Mouse (Mus musculus) naive thymus-derived CD4-positive, alpha-beta T cell, adult 2 months (primary cell): ENCODE measurements around the gene Kcnj6.
"Not testable (repeated sequence)": the region's sequence is repeated elsewhere in the genome, so short reads cannot be mapped to it uniquely, and the experiment has no call there.

Source experiments
- DNase-seq: peaks from one replicate; pipeline ENCODE4 v3.0.0-alpha.2; 2011; ENCODE audit warnings: low read depth

Gene Kcnj6

DNA sequence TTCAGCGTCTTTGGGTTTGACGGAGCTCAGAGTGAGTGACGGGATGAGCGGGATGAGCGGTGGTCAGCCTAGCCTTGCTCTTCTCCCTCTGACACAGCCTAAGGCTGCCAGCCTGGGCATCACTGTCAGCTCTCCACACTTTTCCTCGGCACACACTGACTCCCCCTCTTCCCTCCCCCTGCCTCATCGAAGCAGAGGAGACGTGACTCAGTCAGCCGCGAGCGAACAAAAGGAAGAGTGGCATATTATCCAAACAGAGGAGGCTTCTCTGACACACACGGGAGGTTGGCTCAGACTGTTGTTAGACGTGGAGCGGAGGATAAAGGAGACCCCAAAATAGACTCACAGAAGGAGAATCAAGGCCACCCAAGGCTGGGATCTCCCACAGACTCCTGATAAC lies 147.1 kb downstream of the Kcnj6 start:
- no peak for DNase-seq

DNA sequence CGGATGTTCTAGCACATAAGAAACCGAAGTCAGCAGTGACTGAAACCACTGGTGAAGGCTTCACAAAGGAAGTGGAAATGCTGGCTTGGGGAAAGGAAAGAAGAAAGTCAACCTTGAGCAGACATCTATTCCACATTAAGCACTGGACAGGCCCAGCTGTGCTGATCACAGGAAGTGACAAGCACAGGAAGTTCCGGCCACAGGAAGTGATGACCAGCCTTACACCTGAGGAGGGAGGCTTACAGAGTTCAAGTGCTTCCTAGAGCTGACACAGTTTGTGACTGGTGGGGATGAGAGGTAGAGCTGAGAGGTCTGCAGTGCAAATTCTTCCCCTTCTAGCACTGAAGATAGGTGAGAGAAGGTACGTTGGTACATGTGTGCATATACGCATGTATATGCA lies 151.5 kb downstream of the Kcnj6 start:
- DNase-seq: no peak

DNA sequence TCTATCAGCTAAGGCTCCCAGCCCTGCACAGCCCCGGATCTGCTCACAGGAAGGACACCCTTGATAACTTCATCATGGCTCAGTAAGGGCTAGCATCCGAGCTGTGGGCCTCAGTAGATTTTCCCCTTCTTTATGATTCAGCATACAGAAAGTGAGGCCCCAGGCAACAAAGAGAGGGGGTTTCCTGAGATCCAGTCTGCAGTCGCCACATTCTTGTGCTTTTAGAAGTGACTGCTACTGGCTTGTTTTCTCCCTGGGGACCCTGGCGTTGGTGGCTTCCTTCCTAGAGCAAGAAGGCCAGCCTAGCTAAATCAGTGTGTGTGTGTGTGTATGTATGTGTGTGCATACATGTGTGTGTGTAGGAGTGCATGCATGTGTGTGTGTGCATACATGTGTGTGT lies 152.7 kb downstream of the Kcnj6 start:
- DNase-seq: no peak

GRCm38 (mm10) chr16:94839398-94839797 lies 158.1 kb downstream of the Kcnj6 start:
- DNase-seq: no peak

DNA sequence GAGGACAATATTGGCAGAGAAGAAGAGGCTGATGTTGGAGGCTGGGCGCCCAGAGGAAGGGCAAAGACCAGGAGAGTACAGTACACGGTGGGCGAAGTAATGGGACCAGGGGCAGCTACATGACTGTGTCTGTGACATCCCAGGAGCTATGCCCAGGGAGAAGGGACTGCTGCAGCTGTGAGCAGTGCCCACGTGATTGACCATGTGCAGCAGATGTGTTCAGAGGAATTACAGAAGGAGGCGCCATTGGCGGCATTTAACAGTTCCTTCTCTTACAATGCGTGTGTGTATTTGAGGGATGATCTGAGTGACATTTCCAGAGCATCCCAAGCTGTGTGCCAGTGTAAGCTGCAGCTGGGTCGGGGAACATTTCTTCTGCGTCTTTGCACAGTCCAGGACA lies 159.6 kb downstream of the Kcnj6 start:
- no peak for DNase-seq

DNA sequence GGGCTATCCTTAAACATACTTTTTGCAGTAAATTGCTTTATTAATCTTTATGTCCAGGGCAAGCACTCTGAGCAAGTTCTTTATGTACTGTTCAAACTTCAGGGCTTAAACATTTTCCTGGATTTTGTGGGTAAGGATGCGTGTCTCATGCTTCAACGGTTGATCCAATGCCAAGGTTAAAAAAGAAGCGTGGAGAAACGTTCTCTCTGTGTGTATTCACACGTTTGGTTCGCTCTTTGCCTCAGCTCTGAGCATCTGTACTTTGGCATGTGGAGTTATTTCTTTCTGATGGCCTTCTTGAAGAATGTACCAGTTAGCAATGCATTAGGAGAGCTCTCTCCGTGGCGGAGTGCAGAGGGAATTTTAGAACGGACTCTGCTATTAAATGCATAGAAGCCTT lies 163.0 kb downstream of the Kcnj6 start:
- no peak for DNase-seq

- no peak for DNase-seq
Observed at GRCm38 (mm10) chr16:94828166-94828565, 169.3 kb downstream of the Kcnj6 start.

DNA sequence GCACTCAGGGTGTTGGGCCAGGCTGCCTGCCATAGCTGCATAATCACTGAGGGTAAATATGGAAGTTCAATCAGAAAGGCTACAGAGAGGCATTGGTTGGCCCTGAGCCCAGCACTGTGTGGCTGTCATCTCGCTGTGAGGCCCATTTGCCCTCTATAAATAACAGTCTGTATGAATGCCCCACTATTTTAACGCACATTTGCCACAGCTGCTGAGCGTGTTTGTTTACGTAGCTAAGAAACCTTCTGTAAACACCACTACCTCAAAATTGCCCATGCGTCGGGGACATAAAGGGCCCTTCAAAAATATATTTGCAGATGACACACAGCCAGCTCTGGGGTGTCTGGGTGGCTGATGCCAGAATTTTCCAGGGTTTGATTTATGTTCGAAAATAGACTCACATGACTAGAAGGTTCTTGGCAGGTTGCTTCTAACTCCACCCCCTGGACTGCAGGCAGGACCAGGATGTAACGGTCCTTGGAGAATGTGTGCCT lies 170.4 kb downstream of the Kcnj6 start:
- no peak for DNase-seq

- no peak for DNase-seq
Observed at GRCm38 (mm10) chr16:94825274-94825673, 172.2 kb downstream of the Kcnj6 start.

- DNase-seq: no peak
Observed at GRCm38 (mm10) chr16:94822611-94823010, 174.9 kb downstream of the Kcnj6 start.

- DNase-seq: no peak
Observed at GRCm38 (mm10) chr16:94821610-94822009, 175.9 kb downstream of the Kcnj6 start.

- peak; percentile 65 for DNase-seq
Observed at GRCm38 (mm10) chr16:94816391-94816790, 181.1 kb downstream of the Kcnj6 start.

DNA sequence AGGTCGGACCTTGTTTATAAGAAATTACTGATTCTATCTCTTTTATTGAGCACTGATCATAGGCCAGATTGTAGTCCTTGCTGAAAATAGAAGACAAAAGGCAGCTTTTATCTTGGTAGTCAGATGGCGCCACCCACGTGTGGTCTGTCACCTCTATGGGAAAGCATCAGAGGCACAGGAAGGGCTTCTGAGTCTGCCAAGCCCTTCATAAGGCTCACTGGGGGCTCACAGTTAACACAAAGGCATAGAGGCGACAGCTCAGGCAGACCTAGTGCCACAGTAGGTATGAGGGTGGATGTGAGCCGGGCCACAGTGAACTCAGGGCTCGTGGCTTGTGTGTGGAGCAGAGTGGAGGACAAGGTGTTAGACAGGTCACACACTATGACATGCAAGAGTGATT lies 181.6 kb downstream of the Kcnj6 start:
- DNase-seq: peak; percentile 7

- not testable (repeated sequence) for DNase-seq
Observed at GRCm38 (mm10) chr16:94809286-94809685, 188.2 kb downstream of the Kcnj6 start.

DNA sequence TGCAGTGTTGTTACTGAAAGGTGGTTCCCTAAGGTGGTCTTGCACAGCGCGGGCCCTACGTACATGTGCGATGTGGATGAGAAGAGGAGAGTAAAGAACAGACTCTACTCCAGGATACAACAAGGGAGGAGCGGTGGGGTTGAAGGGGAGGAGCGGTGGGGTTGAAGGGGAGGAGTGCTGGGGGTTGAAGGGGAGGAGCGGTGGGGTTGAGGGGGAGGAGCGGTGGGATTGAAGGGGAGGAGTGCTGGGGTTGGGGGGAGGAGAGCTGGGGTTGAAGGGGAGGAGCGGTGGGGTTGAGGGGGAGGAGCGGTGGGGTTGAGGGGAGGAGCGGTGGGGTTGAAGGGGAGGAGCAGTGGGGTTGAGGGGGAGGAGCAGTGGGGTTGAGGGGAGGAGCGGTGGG lies 199.3 kb downstream of the Kcnj6 start:
- DNase-seq: no peak

DNA sequence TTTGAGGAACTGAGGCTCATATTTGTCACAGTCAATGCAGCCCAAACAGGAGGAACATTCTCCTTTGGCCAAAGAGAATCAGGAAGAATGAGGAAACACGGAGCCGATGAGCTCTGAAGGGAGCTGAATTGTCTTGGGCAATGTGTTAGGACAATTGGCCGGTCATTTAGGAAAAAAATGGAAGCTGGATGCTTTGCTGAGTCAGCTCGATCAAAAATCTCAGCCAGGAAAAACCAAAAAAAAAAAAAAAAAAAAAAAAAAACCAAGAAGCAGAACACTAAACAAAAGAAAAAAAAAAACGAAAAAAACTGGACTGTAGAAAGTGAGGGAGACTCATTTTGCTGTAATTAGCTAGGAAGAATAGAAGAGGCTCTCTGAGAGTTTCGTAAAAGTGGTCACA lies 200.1 kb downstream of the Kcnj6 start:
- DNase-seq: no peak

GRCm38 (mm10) chr16:94793041-94793440 lies 204.5 kb downstream of the Kcnj6 start:
- no peak for DNase-seq

DNA sequence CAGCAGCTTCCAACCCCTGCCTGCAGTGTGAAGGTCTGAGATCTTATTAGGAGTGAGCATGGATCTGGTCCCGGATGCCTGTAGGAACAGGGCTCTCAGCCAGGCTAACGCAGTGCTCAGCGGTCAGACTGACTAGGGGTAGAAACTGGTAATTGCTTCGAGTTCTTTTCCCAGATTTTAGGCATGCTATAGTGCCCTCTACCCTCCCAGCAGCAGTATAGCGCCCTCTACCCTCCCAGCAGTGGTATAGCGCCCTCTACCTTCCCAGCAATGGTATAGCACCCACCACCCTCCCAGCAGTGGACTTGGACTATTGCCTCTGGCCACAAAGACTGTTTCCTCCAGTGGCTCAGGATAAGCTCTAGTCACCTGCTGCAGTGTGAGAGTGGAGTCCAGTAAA lies 207.5 kb downstream of the Kcnj6 start:
- DNase-seq: peak; percentile 16

DNA sequence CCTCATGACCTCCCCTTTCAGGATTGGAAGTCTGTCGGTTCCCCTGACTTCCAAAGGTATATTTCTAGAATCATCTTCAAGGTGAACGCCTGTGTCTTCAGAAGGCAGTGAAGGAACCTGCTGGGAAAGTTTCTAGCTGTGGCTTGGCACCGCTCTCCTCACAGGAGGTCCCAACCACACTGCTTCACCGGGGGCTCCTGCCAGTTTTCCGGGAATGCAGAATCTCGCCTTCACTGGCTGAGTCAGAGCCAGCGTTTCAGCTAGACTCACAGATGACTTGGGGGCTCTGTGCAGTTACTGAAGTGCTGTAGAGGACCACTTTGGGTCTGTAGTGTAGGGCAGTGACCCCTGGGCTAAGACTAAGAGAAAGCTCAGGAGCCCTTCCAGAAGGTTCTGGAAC lies 208.8 kb downstream of the Kcnj6 start:
- DNase-seq: no peak

GRCm38 (mm10) chr16:94788165-94788564 lies 209.3 kb downstream of the Kcnj6 start:
- DNase-seq: peak; percentile 14

DNA sequence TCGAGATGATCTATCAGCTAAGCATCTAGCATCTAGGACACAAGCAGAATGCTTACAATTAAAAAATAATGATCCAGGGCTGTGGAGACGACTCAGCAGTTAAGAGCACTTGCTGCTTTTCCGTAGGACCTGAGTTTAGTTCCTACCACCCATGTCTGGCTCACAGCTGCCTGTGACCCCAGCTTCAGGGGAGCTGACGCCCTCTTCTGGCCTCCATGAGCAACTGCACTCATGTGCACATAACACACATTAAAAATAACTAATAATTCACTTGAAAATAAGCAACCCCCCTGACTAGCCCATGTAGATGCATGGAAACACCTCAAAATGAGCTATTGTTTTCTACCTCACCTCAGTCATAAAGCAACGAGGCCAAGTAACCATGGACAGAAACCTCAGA lies 211.6 kb downstream of the Kcnj6 start:
- DNase-seq: no peak

DNA sequence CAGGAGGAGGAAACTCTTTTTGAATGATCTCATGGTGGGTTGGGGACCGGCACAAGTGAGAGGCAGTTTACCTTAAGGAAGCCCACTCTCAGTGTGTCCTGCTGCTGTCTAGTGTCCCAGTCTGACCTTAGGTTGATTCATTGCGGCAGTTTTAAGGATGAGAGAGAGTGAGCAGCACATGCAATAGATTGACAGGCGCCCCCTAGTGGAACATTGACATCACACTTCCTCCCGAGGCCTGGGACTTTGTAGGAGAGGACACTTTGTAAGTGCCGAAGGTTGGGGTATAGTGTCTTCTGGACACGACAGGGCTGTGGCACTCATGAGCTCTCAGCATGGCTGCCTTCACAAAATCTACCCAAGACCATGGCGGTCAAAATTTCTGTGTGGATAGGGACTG lies 213.8 kb downstream of the Kcnj6 start:
- DNase-seq: peak; percentile 37

DNA sequence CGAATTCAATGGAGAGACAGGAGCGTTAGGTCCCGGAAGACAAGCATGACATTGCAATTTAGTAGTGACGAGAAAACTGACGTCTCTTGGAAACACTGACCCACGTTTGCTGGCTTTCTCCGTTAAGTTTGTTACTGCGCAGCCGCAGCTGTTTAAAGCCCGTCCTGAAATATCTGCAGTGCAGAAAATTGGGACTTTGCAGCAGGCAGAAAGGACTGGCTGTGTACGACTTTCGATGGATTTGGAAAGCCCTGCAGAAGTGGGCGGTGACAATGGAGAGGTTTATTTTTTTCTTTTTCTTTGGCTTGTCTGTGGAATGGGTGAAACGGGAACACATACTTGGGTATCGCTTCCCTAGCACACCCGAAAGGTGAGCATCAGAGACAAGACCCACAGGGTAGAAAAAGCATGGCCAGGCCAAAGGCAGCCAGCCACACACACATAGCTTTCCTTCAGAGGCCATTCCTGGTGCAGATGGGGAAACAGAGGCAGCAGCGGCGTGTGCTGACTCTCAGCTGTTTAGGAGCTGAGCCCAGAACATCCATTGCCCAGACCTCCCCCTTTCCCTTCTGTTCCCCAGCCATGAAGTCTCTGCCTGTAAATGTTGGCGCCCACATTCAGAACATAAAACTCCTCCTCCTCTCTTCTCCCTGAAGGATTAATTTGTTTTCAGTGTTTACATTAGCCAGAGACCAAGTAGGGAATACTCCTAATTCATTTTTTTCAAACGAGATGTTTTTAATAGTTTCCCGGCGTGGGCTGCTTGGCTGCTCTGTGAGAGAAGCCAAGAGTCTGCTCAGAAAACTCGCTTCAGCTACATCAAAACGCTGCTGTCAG lies 215.2 kb downstream of the Kcnj6 start:
- no peak for DNase-seq

DNA sequence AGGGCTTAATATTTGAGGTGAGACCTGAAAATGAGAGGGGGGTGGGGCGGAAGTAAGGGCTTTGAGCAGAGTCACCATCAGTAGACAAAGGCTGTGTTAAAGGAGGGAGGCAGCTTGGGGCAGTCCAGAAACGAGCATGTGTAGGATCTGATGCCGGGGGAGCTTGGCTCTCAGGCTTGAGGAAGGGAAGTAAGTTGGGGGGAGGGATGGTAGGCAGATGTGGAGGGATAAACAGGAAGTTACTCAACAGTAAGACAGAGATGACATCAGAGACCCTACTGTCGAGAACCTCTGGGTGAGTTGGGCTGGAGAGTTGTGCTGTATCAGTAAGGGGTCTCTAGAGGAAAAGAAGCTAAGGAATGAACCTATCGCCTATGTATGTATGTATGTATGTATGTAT lies 223.6 kb downstream of the Kcnj6 start:
- no peak for DNase-seq
